Mouse (Mus musculus): ENCODE data around the gene Pkp2.
"Not testable (repeated sequence)": the region's sequence is repeated elsewhere in the genome, so short reads cannot be mapped to it uniquely, and the experiment has no call there.

Pkp2 gene

GRCm38 (mm10) chr16:16213079-16213760 lies at the start of gene Pkp2:
TSS of gene Pkp2 (plus strand) at chr16:16213318.
- in situ Hi-C loops (cut with MboI; ENCODE audit: unreplicated experiment in 2 of 2), result loop anchor here (25.0 kb wide), 1 partner anchor 699 kb away; no protein-coding TSS in a partner anchor

- in situ Hi-C loops (cut with MboI; ENCODE audit: unreplicated experiment in 2 of 2), result no loop called here
Measured at GRCm38 (mm10) chr16:16197374-16197773, 15.7 kb upstream of the Pkp2 start.

GRCm38 (mm10) chr16:16201991-16202390 lies 11.1 kb upstream of the Pkp2 start:
- in situ Hi-C loops (cut with MboI; ENCODE audit: unreplicated experiment in 2 of 2), result loop anchor here (5.0 to 25.0 kb wide), 4 partner anchors 100 to 710 kb away; partner anchors contain the start of gene Yars2 (in 2 of the 2)

GRCm38 (mm10) chr16:16204648-16205047 lies 8.5 kb upstream of the Pkp2 start:
- in situ Hi-C loops (cut with MboI; ENCODE audit: unreplicated experiment in 2 of 2), result loop anchor here (5.0 to 25.0 kb wide), 4 partner anchors 98 to 708 kb away; partner anchors contain the start of gene Yars2 (in 2 of the 2)

GRCm38 (mm10) chr16:16212723-16213078 lies 417 bp upstream of the Pkp2 start:
- in situ Hi-C loops (cut with MboI; ENCODE audit: unreplicated experiment in 2 of 2), result loop anchor here (25.0 kb wide), 1 partner anchor 700 kb away; no protein-coding TSS in a partner anchor

- in situ Hi-C loops (cut with MboI; ENCODE audit: unreplicated experiment in 2 of 2), result loop anchor here (25.0 kb wide), 1 partner anchor 698 kb away; no protein-coding TSS in a partner anchor
Measured at GRCm38 (mm10) chr16:16213761-16214305, 715 bp downstream of the Pkp2 start.

- in situ Hi-C loops (cut with MboI; ENCODE audit: unreplicated experiment in 2 of 2), result loop anchor here (25.0 kb wide), 1 partner anchor 696 kb away; no protein-coding TSS in a partner anchor
Measured at GRCm38 (mm10) chr16:16215645-16216387, 2.7 kb downstream of the Pkp2 start.

GRCm38 (mm10) chr16:16216934-16217333 lies 3.8 kb downstream of the Pkp2 start:
- in situ Hi-C loops (cut with MboI; ENCODE audit: unreplicated experiment in 2 of 2), result loop anchor here (25.0 kb wide), 1 partner anchor 695 kb away; no protein-coding TSS in a partner anchor

GRCm38 (mm10) chr16:16219835-16220234 lies 6.7 kb downstream of the Pkp2 start:
- in situ Hi-C loops (cut with MboI; ENCODE audit: unreplicated experiment in 2 of 2), result loop anchor here (25.0 kb wide), 1 partner anchor 692 kb away; no protein-coding TSS in a partner anchor

GRCm38 (mm10) chr16:16222651-16223050 lies 9.5 kb downstream of the Pkp2 start:
- in situ Hi-C loops (cut with MboI; ENCODE audit: unreplicated experiment in 2 of 2), result loop anchor here (25.0 kb wide), 1 partner anchor 690 kb away; no protein-coding TSS in a partner anchor

- in situ Hi-C loops (cut with MboI; ENCODE audit: unreplicated experiment in 2 of 2), result loop anchor here (25.0 kb wide), 1 partner anchor 688 kb away; no protein-coding TSS in a partner anchor
Measured at GRCm38 (mm10) chr16:16224506-16224924, 11.4 kb downstream of the Pkp2 start.

- in situ Hi-C loops (cut with MboI; ENCODE audit: unreplicated experiment in 2 of 2), result no loop called here
Measured at GRCm38 (mm10) chr16:16225828-16226227, 12.7 kb downstream of the Pkp2 start.

- in situ Hi-C loops (cut with MboI; ENCODE audit: unreplicated experiment in 2 of 2), result no loop called here
Measured at GRCm38 (mm10) chr16:16230439-16230838, 17.3 kb downstream of the Pkp2 start.

- in situ Hi-C loops (cut with MboI; ENCODE audit: unreplicated experiment in 2 of 2), result no loop called here
Measured at GRCm38 (mm10) chr16:16233919-16234318, 20.8 kb downstream of the Pkp2 start.

- in situ Hi-C loops (cut with MboI; ENCODE audit: unreplicated experiment in 2 of 2), result not testable (repeated sequence)
Measured at GRCm38 (mm10) chr16:16236681-16237080, 23.6 kb downstream of the Pkp2 start.

GRCm38 (mm10) chr16:16238356-16238755 lies 25.2 kb downstream of the Pkp2 start:
- in situ Hi-C loops (cut with MboI; ENCODE audit: unreplicated experiment in 2 of 2), result no loop called here

GRCm38 (mm10) chr16:16244711-16245110 lies 31.6 kb downstream of the Pkp2 start:
- in situ Hi-C loops (cut with MboI; ENCODE audit: unreplicated experiment in 2 of 2), result no loop called here

- in situ Hi-C loops (cut with MboI; ENCODE audit: unreplicated experiment in 2 of 2), result no loop called here
Measured at GRCm38 (mm10) chr16:16250470-16250869, 37.4 kb downstream of the Pkp2 start.

GRCm38 (mm10) chr16:16253326-16254074 lies 40.4 kb downstream of the Pkp2 start:
- in situ Hi-C loops (cut with MboI; ENCODE audit: unreplicated experiment in 2 of 2), result no loop called here

GRCm38 (mm10) chr16:16255217-16255616 lies 42.1 kb downstream of the Pkp2 start:
- in situ Hi-C loops (cut with MboI; ENCODE audit: unreplicated experiment in 2 of 2), result no loop called here
